Mouse (Mus musculus): Measurements from ENCODE around the gene Gm49601.

The Gm49601 gene

GRCm38 (mm10) chr16:18626376-18626878 is at the start of gene Gm49601:
Gm49601 (minus strand) TSS chr16:18626427.
- peak; percentile 42 for DNase-seq (ENCODE audit: low read depth)

GRCm38 (mm10) chr16:18673005-18673404 is 46.8 kb upstream of the Gm49601 start:
- no peak for DNase-seq (ENCODE audit: low read depth)

- no peak for DNase-seq (ENCODE audit: low read depth)
Observed at GRCm38 (mm10) chr16:18672027-18672426, 45.8 kb upstream of the Gm49601 start.

GRCm38 (mm10) chr16:18669914-18670313 is 43.7 kb upstream of the Gm49601 start:
- DNase-seq (ENCODE audit: low read depth): no peak

- no peak for DNase-seq (ENCODE audit: low read depth)
Observed at GRCm38 (mm10) chr16:18658597-18658996, 32.4 kb upstream of the Gm49601 start.

GRCm38 (mm10) chr16:18655372-18656098 is 29.3 kb upstream of the Gm49601 start:
- DNase-seq (ENCODE audit: low read depth): no peak

- DNase-seq (ENCODE audit: low read depth): no peak
Observed at GRCm38 (mm10) chr16:18653290-18654160, 27.3 kb upstream of the Gm49601 start.

- no peak for DNase-seq (ENCODE audit: low read depth)
Observed at GRCm38 (mm10) chr16:18649126-18649525, 22.9 kb upstream of the Gm49601 start.

- DNase-seq (ENCODE audit: low read depth): no peak
Observed at GRCm38 (mm10) chr16:18645329-18645728, 19.1 kb upstream of the Gm49601 start.

GRCm38 (mm10) chr16:18644485-18644884 is 18.3 kb upstream of the Gm49601 start:
- DNase-seq (ENCODE audit: low read depth): no peak

GRCm38 (mm10) chr16:18643406-18643998 is 17.3 kb upstream of the Gm49601 start:
- no peak for DNase-seq (ENCODE audit: low read depth)

GRCm38 (mm10) chr16:18642897-18643296 is 16.7 kb upstream of the Gm49601 start:
- DNase-seq (ENCODE audit: low read depth): no peak

GRCm38 (mm10) chr16:18642291-18642690 is 16.1 kb upstream of the Gm49601 start:
- no peak for DNase-seq (ENCODE audit: low read depth)

GRCm38 (mm10) chr16:18639382-18639929 is 13.2 kb upstream of the Gm49601 start:
- DNase-seq (ENCODE audit: low read depth): no peak

GRCm38 (mm10) chr16:18638396-18638795 is 12.2 kb upstream of the Gm49601 start:
- DNase-seq (ENCODE audit: low read depth): no peak

- DNase-seq (ENCODE audit: low read depth): no peak
Observed at GRCm38 (mm10) chr16:18636804-18637203, 10.6 kb upstream of the Gm49601 start.

GRCm38 (mm10) chr16:18636401-18636800 is 10.2 kb upstream of the Gm49601 start:
- no peak for DNase-seq (ENCODE audit: low read depth)

GRCm38 (mm10) chr16:18633333-18633732 is 7.1 kb upstream of the Gm49601 start:
- no peak for DNase-seq (ENCODE audit: low read depth)

GRCm38 (mm10) chr16:18632816-18633215 is 6.6 kb upstream of the Gm49601 start:
- no peak for DNase-seq (ENCODE audit: low read depth)

- DNase-seq (ENCODE audit: low read depth): no peak
Observed at GRCm38 (mm10) chr16:18632059-18632458, 5.8 kb upstream of the Gm49601 start.

- DNase-seq (ENCODE audit: low read depth): no peak
Observed at GRCm38 (mm10) chr16:18631141-18631540, 4.9 kb upstream of the Gm49601 start.

- no peak for DNase-seq (ENCODE audit: low read depth)
Observed at GRCm38 (mm10) chr16:18630291-18630690, 4.1 kb upstream of the Gm49601 start.

Measured in c-Kit-positive CD71-positive TER-119-negative erythroid progenitor cells, embryonic 14.5 days (primary cell).